Mouse (Mus musculus): ENCODE results near the gene Rnf38.

The Rnf38 gene

GRCm38 (mm10) chr4:44233713-44234003 lies at the start of gene Rnf38:
Gene Rnf38, minus strand, starts transcription at chr4:44233789.
- no peak for DNase-seq (ENCODE audit: inconsistent age in 2 of 2, low spot score in 1 of 2)

GRCm38 (mm10) chr4:44281597-44282265 lies 48.1 kb upstream of the Rnf38 start:
- peak in 1 of 2 experiments; percentile 13 for DNase-seq (ENCODE audit: inconsistent age in 2 of 2, low spot score in 1 of 2)

GRCm38 (mm10) chr4:44271134-44271533 lies 37.5 kb upstream of the Rnf38 start:
- DNase-seq (ENCODE audit: inconsistent age in 2 of 2, low spot score in 1 of 2) = no peak

- no peak for DNase-seq (ENCODE audit: inconsistent age in 2 of 2, low spot score in 1 of 2)
Measured at GRCm38 (mm10) chr4:44269376-44269817, 35.8 kb upstream of the Rnf38 start.

- DNase-seq (ENCODE audit: inconsistent age in 2 of 2, low spot score in 1 of 2) = no peak
Measured at GRCm38 (mm10) chr4:44267437-44267836, 33.8 kb upstream of the Rnf38 start.

GRCm38 (mm10) chr4:44265500-44265899 lies 31.9 kb upstream of the Rnf38 start:
- no peak for DNase-seq (ENCODE audit: inconsistent age in 2 of 2, low spot score in 1 of 2)

- peak; percentile 31 to 76 for DNase-seq (ENCODE audit: inconsistent age in 2 of 2, low spot score in 1 of 2)
Measured at GRCm38 (mm10) chr4:44260244-44260643, 26.7 kb upstream of the Rnf38 start.

- no peak for DNase-seq (ENCODE audit: inconsistent age in 2 of 2, low spot score in 1 of 2)
Measured at GRCm38 (mm10) chr4:44259126-44259525, 25.5 kb upstream of the Rnf38 start.

- DNase-seq (ENCODE audit: inconsistent age in 2 of 2, low spot score in 1 of 2) = no peak
Measured at GRCm38 (mm10) chr4:44254579-44254978, 21.0 kb upstream of the Rnf38 start.

GRCm38 (mm10) chr4:44253191-44253590 lies 19.6 kb upstream of the Rnf38 start:
- DNase-seq (ENCODE audit: inconsistent age in 2 of 2, low spot score in 1 of 2) = no peak

- no peak for DNase-seq (ENCODE audit: inconsistent age in 2 of 2, low spot score in 1 of 2)
Measured at GRCm38 (mm10) chr4:44251966-44252916, 18.7 kb upstream of the Rnf38 start.

- no peak for DNase-seq (ENCODE audit: inconsistent age in 2 of 2, low spot score in 1 of 2)
Measured at GRCm38 (mm10) chr4:44251521-44251920, 17.9 kb upstream of the Rnf38 start.

- no peak for DNase-seq (ENCODE audit: inconsistent age in 2 of 2, low spot score in 1 of 2)
Measured at GRCm38 (mm10) chr4:44249705-44250104, 16.1 kb upstream of the Rnf38 start.

- no peak for DNase-seq (ENCODE audit: inconsistent age in 2 of 2, low spot score in 1 of 2)
Measured at GRCm38 (mm10) chr4:44247051-44247939, 13.7 kb upstream of the Rnf38 start.

GRCm38 (mm10) chr4:44246285-44246684 lies 12.7 kb upstream of the Rnf38 start:
- no peak for DNase-seq (ENCODE audit: inconsistent age in 2 of 2, low spot score in 1 of 2)

GRCm38 (mm10) chr4:44241638-44242037 lies 8.0 kb upstream of the Rnf38 start:
- DNase-seq (ENCODE audit: inconsistent age in 2 of 2, low spot score in 1 of 2) = peak in 1 of 2 experiments; percentile 46

GRCm38 (mm10) chr4:44235946-44236345 lies 2.4 kb upstream of the Rnf38 start:
- no peak for DNase-seq (ENCODE audit: inconsistent age in 2 of 2, low spot score in 1 of 2)

GRCm38 (mm10) chr4:44234004-44234866 lies 646 bp upstream of the Rnf38 start:
- DNase-seq (ENCODE audit: inconsistent age in 2 of 2, low spot score in 1 of 2) = peak; percentile 97

GRCm38 (mm10) chr4:44232771-44233712 lies 547 bp downstream of the Rnf38 start:
- DNase-seq (ENCODE audit: inconsistent age in 2 of 2, low spot score in 1 of 2) = peak; percentile 61 to 84
